Mouse (Mus musculus) A20 (cell line): ENCODE data around the gene Supt3.

Experiments
- DNase-seq: peaks from one replicate; pipeline ENCODE4 v3.0.0-alpha.2; 2011; ENCODE audit warnings: low read depth, low spot score

Gene Supt3

GRCm38 (mm10) chr17:45119609-45120201 lies 342.8 kb downstream of the Supt3 start:
- DNase-seq = peak; percentile 89

DNA sequence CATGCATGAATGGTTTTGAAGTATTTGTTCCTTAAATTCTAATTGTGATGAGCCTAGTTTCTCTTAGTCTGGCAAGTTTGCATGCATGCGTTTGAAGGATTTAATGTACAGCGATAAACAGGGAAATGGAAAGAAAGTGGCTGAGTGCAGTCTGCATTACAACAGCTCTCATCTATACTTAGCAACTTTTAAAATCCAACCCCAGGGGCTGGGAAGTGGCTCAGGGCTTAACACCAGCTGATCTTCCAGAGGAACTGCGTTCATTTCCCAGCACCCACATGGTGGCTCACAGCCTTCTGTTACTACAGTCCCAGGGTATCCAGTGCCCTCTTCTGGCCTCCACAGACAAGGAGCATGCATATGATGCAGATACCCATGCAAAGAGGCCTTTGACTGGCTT lies 346.9 kb downstream of the Supt3 start:
- DNase-seq = no peak

- no peak for DNase-seq
Measured at GRCm38 (mm10) chr17:45128611-45129010, 351.7 kb downstream of the Supt3 start.

GRCm38 (mm10) chr17:45133501-45134400 lies 356.8 kb downstream of the Supt3 start:
- no peak for DNase-seq

DNA sequence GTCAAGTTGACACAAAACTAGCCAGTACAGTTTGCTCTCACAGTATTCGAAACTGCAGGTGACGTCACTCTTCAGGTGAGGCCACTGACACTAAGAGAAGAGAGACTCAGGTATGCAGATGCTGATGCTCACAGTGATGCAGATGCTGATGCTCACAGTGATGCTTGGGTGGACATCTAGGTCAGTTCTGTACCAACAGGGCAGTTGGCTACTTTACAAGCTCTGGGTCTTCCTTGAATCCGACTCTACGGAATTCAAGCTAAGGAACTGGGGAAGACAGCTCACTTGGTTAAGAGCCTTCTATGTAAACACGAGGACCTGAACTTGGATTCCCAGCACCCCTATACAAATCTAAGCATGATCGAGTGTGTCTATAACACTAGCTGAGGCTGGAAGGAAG lies 359.5 kb downstream of the Supt3 start:
- DNase-seq = no peak

- no peak for DNase-seq
Measured at GRCm38 (mm10) chr17:45143043-45143442, 366.1 kb downstream of the Supt3 start.

- DNase-seq = no peak
Measured at GRCm38 (mm10) chr17:45144656-45145055, 367.7 kb downstream of the Supt3 start.

GRCm38 (mm10) chr17:45151312-45151929 lies 374.5 kb downstream of the Supt3 start:
- DNase-seq = no peak

DNA sequence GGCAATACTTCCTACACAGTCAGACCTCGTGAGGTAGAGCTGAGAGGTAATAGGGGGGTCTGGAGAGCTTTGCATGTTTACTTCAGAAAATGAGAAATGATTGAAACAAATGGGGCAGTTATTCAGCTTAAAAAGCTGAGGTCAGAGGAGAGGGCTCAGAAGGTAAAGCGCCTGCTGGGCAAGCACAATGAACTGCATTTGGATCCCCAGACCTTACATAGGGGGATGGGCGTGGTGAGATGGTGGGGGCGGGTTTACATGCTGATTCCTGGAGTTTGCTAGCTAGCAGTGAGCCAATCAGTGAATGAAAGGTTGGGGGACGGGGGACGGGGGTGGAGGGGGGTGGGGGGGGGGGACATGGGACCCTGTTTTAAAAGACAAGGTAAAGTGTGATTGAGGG lies 376.8 kb downstream of the Supt3 start:
- no peak for DNase-seq

DNA sequence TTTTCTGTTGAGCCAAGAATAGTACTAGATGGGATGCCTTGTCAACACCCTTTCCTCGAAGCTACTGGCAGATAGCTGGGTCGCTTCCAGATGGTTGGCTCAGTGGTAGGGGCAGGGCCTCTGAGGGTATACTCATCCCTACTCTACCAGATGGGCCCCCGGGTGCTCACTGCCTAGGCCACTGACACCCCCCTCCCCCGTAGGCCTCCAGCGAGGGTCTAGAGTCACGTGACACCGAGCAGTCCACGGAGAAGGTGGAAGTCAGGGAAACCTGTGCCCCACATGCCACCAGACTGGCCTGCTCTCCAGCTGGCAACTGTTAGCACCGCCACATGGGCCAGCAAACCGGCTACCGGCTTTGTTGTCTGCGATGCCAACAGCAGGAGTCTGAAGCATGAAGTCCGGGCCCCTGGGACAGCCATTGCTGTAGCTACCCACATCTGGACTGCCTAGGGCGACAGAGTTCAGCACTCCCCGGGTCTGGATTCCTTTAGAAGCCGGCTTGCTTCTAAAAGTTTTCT lies 381.3 kb downstream of the Supt3 start:
- no peak for DNase-seq

DNA sequence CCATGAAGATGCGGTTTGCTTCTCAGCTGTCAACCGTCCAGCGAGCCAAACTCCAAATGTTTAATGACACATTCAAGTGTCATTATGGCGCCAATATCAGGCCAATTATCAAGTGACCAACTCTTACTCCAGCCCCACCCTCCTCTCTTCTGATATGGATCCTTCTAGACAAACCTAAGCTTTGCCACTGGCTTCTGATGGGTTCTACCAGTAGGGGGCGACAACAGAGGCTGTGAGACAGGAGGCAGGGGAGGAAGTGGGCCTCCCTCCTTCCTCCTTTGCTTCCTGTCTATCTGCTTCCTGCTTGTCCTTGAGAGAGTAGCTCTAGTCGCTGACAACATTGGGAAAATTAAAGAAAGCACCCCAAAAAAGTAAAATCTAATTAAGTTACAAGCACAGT lies 383.7 kb downstream of the Supt3 start:
- DNase-seq = peak; percentile 45

GRCm38 (mm10) chr17:45165741-45166140 lies 388.8 kb downstream of the Supt3 start:
- DNase-seq = no peak
